Mouse (Mus musculus): ENCODE results near the gene Osr1. TPM values are rescaled to one million over a fixed set of nuclear protein-coding genes. Genes with fewer than 3 reads are reported as not detected.

Osr1 gene
- polyA plus RNA-seq, 1 experiment: not detected

DNA sequence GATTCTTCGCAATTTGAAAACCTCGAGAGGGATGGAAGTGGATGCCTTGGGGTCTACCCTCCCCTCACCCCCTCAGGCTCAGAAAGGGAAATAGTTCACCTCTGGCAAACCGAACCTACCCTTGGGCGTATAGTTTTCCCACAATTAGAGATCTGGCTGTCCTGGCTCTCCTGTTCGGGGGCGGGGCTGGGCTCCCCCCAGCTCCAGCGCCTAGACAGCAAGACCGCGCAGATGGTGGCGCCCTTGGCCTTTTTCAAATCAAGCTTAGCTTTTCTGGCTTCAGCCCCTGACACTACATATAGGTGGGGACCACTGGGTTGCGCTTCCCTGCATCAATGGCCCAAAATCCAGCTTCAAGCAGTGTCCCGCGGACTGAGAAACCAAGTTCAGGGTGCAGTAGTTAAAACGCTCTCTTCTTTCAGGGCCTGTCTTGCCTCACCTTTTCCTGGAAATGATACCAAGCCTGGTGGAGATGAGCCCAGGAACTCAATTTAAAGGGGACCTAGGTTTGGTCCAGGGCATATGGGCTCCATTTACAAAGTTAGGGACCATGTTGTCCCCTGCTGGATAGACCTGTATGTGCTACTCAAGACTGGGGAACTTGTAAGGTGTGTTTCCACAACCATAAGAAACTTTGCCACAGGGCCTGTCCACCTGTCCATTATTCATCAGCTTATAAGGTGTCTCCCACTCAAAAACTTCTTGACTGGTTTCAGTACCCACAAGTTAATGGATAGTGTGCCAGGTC is 12.5 kb downstream of the Osr1 start:
- Histone ChIP-seq H3K27ac (ENCODE audit: insufficient read depth, low read depth, low read length) (no peak overlapping the region), H3K4me3 (ENCODE audit: insufficient read depth, low read depth, low read length) (no peak overlapping the region), H3K4me1 (ENCODE audit: control insufficient read depth, insufficient read depth, low read length) (peaks cover 5% of the 10 kb centered on the region; the same call in 1 of the 2 replicates)
- TF ChIP-seq POLR2A (IDR thresholded peaks at IDR 0.05; ENCODE audit: insufficient read depth, low read depth, low read length) (no peak), CTCF (IDR thresholded peaks at IDR 0.05; ENCODE audit: insufficient read depth, low read depth, low read length) (no peak)
- WGBS: 7% methylated on average over 14 of the region's 14 CpGs

DNA sequence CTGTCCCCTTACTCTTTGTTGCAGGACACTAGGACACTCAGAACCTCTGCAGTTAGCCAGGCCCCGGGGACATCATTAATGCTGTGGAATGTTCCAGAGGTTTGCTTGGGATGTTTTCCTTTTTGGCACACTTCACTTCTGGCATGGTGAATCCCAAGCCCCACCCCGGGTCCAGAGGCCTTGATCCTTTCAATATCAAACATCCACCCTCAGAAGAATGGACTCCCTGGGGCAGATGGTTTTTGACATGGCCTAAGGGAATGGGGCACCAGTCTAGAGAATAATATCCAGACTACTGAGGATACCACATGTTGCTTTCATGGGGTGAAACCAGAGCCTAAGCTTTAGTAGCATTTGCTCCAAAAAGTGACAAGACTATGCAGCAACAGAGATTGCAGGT is 13.5 kb downstream of the Osr1 start:
- WGBS: 14% methylated on average over 2 of the region's 2 CpGs
- Histone ChIP-seq H3K4me1 (ENCODE audit: control insufficient read depth, insufficient read depth, low read length) (peaks cover 5% of the 10 kb centered on the region; the same call in 1 of the 2 replicates), H3K27ac (ENCODE audit: insufficient read depth, low read depth, low read length) (no peak overlapping the region), H3K4me3 (ENCODE audit: insufficient read depth, low read depth, low read length) (no peak overlapping the region)
- TF ChIP-seq CTCF (IDR thresholded peaks at IDR 0.05; ENCODE audit: insufficient read depth, low read depth, low read length) (no peak), POLR2A (IDR thresholded peaks at IDR 0.05; ENCODE audit: insufficient read depth, low read depth, low read length) (no peak)

DNA sequence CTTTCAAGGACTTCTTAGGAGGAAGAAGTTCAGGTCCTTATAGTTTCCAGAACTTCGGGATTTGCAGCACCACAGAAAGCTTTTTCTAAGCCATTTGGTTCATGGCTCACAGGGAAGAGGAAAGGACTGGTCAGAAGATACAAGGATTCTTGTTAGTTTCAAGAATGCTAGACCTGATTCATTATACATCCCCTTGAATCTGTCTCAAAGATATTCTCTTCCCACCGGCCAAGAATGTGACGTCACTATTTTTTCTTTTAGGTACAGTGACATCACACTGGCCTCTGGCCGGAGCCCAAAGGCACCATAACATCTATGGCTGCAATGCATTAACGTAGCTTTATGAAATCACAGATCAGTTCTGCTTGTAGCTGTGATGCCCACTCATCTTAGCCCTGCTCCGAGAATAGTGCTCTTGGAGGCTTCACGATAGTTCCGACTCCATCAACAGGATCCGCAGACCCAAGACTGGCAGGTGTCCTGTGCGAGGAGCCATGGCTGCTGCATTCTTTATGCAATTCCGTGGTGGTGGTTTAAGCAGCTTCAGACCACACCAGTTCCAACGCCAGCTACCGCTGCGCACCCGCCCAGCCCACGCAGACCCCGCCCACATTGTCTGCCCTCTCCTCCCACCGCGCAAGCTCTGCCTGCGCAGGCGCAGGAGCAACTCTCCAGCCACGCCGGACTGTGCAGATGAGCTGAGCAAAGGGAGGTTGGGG is 14.6 kb downstream of the Osr1 start:
- no peak for TF ChIP-seq CTCF (IDR thresholded peaks at IDR 0.05; ENCODE audit: insufficient read depth, low read depth, low read length)
- no peak for TF ChIP-seq POLR2A (IDR thresholded peaks at IDR 0.05; ENCODE audit: insufficient read depth, low read depth, low read length)
- 2% methylated on average over 23 of the region's 23 CpGs for WGBS
- no peak overlapping the region for H3K27ac ChIP-seq (ENCODE audit: insufficient read depth, low read depth, low read length)
- peak overlapping the region; percentile 9; the same call in 1 of the 2 replicates for H3K4me3 ChIP-seq (ENCODE audit: insufficient read depth, low read depth, low read length)
- peaks cover 5% of the 10 kb centered on the region; the same call in 1 of the 2 replicates for H3K4me1 ChIP-seq (ENCODE audit: control insufficient read depth, insufficient read depth, low read length)

DNA sequence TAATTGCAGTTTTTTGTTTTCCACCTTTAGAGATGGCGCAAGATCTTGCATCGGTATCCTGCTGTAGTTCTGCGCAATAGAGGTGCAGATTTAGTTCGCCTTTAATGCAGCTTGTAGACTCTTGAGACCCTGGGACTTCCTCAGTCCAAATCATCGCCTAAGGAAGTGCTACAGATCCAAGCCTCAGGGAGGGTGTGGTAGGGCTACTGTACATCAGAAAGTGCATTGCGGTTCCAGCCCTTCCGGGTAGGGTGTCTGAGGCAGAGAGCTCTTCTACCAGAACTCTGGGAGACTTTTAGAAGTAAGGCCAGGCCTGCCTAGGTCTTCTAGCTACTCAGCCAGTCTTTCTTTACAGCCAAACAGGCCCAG is 15.2 kb downstream of the Osr1 start:
- no peak overlapping the region for H3K27ac ChIP-seq (ENCODE audit: insufficient read depth, low read depth, low read length)
- peaks cover 5% of the 10 kb centered on the region; the same call in 1 of the 2 replicates for H3K4me1 ChIP-seq (ENCODE audit: control insufficient read depth, insufficient read depth, low read length)
- 15% methylated on average over 7 of the region's 7 CpGs for WGBS
- 0 out of 2 replicates have a peak overlapping the region, but pooled peaks have one; percentile 9 for H3K4me3 ChIP-seq (ENCODE audit: insufficient read depth, low read depth, low read length)
- TF ChIP-seq CTCF (IDR thresholded peaks at IDR 0.05; ENCODE audit: insufficient read depth, low read depth, low read length): no peak
- TF ChIP-seq POLR2A (IDR thresholded peaks at IDR 0.05; ENCODE audit: insufficient read depth, low read depth, low read length): no peak

DNA sequence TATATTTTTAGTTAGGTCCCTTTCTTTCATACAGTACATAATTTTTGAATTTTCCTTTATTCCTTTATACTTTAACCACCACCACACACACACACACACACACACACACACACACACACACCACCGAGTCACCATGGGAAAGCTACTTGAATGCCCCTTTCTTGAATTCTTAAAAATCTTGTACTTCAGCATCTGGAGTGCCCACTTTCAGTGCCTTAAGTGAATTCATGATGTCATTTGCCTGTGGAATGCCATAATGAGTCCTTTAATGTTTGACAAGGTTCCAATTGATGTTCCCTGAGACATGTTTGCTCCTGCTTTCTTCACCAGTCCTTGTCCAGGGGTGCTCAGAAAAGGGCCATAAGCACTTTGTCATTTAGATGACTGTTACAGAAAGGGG is 17.8 kb downstream of the Osr1 start:
- no peak overlapping the region for H3K27ac ChIP-seq (ENCODE audit: insufficient read depth, low read depth, low read length)
- WGBS: 79% methylated on average over 1 of the region's 1 CpGs

DNA sequence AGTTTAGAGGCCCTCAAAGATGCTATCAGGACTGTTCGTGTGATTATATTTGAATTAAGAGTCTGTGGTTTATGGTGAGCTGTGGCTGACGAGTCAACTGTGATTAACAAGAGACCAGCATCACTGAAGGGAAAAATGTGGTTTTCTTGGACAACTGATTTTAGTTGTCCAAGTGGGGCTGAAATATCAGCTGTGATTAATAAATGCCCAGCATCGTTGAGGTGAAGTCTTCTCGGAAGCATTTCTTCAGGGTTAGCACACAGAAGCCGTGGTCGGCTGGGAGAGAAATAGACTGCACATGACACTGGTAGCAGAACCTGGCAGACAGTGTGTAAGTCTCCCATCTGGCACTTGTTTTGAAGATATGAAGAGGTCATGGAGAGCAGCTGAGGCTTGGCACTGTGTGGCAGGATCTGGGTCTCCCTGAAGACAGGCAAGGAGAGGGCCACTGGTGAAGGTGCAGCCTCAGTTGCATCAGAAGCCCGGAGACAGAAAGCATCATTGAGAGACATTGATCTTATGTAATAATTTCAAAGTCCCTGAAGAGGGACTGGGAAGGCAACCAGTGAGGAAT is 19.7 kb downstream of the Osr1 start:
- 89% methylated on average over 7 of the region's 7 CpGs for WGBS
- Histone ChIP-seq H3K4me1 (ENCODE audit: control insufficient read depth, insufficient read depth, low read length) (peaks cover 4% of the 10 kb centered on the region; the same call in 1 of the 2 replicates), H3K4me3 (ENCODE audit: insufficient read depth, low read depth, low read length) (no peak overlapping the region), H3K27ac (ENCODE audit: insufficient read depth, low read depth, low read length) (no peak overlapping the region)
- no peak for TF ChIP-seq CTCF (IDR thresholded peaks at IDR 0.05; ENCODE audit: insufficient read depth, low read depth, low read length)
- TF ChIP-seq POLR2A (IDR thresholded peaks at IDR 0.05; ENCODE audit: insufficient read depth, low read depth, low read length): no peak

More for the DNA sequence above, 17.8 kb downstream of the Osr1 start:
- TF ChIP-seq CTCF (IDR thresholded peaks at IDR 0.05; ENCODE audit: insufficient read depth, low read depth, low read length) (no peak), POLR2A (IDR thresholded peaks at IDR 0.05; ENCODE audit: insufficient read depth, low read depth, low read length) (no peak)
- Histone ChIP-seq H3K4me1 (ENCODE audit: control insufficient read depth, insufficient read depth, low read length) (peaks cover 5% of the 10 kb centered on the region; the same call in 1 of the 2 replicates), H3K4me3 (ENCODE audit: insufficient read depth, low read depth, low read length) (no peak overlapping the region)

DNA sequence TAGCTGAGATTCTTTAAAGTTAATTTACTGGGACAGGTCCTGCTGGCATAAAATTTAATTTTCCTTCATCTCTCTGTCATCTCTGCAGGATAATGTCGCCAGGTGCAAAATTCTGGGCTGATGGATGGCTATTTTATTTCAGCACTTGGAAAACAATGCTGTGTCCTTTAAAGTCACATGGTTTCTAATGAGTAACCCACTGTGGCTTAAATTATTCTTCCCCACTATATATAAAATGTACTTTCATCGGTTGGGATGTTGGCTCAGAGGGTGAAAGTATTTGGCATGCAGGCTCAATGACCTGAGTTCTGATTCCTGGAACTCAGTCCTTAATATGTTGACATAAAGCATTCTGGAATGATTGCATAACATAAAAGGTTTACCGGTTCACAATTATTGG is 21.2 kb downstream of the Osr1 start:
- H3K27ac ChIP-seq (ENCODE audit: insufficient read depth, low read depth, low read length): no peak overlapping the region
- TF ChIP-seq POLR2A (IDR thresholded peaks at IDR 0.05; ENCODE audit: insufficient read depth, low read depth, low read length): no peak
- no peak for TF ChIP-seq CTCF (IDR thresholded peaks at IDR 0.05; ENCODE audit: insufficient read depth, low read depth, low read length)
- WGBS: 77% methylated on average over 3 of the region's 3 CpGs
- H3K4me1 ChIP-seq (ENCODE audit: control insufficient read depth, insufficient read depth, low read length): no peaks in the 10 kb centered on the region
- no peak overlapping the region for H3K4me3 ChIP-seq (ENCODE audit: insufficient read depth, low read depth, low read length)

DNA sequence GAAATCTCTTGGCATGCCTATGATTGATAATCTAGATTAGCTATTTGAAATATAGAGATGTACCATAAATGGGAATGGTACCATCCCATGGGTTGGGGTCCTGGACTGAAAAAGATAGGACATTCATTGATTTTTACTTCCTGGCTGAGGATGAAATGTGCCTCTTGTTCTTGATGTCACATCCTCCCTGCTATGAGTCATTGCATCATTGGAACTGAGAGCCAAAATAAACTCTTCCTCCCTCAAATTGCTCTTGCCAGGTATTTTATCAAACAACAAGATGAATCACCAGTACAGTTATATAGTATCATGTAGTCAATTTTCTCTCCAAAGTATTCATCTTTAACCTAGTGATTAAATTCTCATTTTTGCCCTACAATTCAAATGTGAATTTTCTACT is 28.3 kb downstream of the Osr1 start:
- H3K27ac ChIP-seq (ENCODE audit: insufficient read depth, low read depth, low read length): no peak overlapping the region
- TF ChIP-seq CTCF (IDR thresholded peaks at IDR 0.05; ENCODE audit: insufficient read depth, low read depth, low read length): no peak
- H3K4me1 ChIP-seq (ENCODE audit: control insufficient read depth, insufficient read depth, low read length): no peaks in the 10 kb centered on the region
- H3K4me3 ChIP-seq (ENCODE audit: insufficient read depth, low read depth, low read length): no peak overlapping the region

Data from olfactory bulb, adult 2 months (tissue).